Comparison of ENCODE assay signal across 11 mouse cellular contexts in genomic region chr2:113427886-113428625, GRCm38 (mm10).
DNase-seq lines count a peak whose midpoint lies in the region; ATAC-seq and TF ChIP-seq lines count a peak whose summit lies in the region.
"Had no signal": no experiment of that assay in that cellular context is flagged by ENCODE, and none has a peak within 500 bp of the region (broad histone marks: within the 10 kb centered on the region; RNA-seq: fewer than 3 reads in every experiment).

No protein-coding gene starts in this region.

- H3K4me3 ChIP-seq in forebrain, embryonic 16.5 days (replicated peaks; ENCODE audit: low read length) = no peak overlapping the region
- H3K4me3 ChIP-seq in lung, embryonic 15.5 days = no peak overlapping the region
- no peak overlapping the region for H3K4me3 ChIP-seq in layer of hippocampus, adult 2 months
- H3K4me3 ChIP-seq: megakaryocyte, embryonic 14.5 days had no signal

- no peak overlapping the region for H3K4me2 ChIP-seq in forebrain, embryonic 16.5 days (ENCODE audit: low read length)
- no peak overlapping the region for H3K4me2 ChIP-seq in lung, embryonic 15.5 days

- no peaks in the 10 kb centered on the region for H3K36me3 ChIP-seq in forebrain, embryonic 16.5 days (ENCODE audit: control insufficient read depth, insufficient read depth)
- no peaks in the 10 kb centered on the region for H3K36me3 ChIP-seq in lung, embryonic 15.5 days

- TF ChIP-seq POLR2A in brain, embryonic 14.5 days (IDR thresholded peaks at IDR 0.05; ENCODE audit: borderline replicate concordance, extremely low read depth, insufficient read depth, insufficient read length, poor library complexity, severe bottlenecking) = no peak

- 0 out of 2 replicates have a peak, but pooled peaks cover 5% of the 10 kb centered on the region for H3K4me1 ChIP-seq in forebrain, embryonic 16.5 days (replicated peaks; ENCODE audit: control insufficient read depth, insufficient read depth, low read length)
- H3K4me1 ChIP-seq in lung, embryonic 15.5 days = no peaks in the 10 kb centered on the region
- H3K4me1 ChIP-seq: megakaryocyte, embryonic 14.5 days had no signal

- no peaks in the 10 kb centered on the region for H3K9me3 ChIP-seq in forebrain, embryonic 16.5 days (ENCODE audit: control insufficient read depth, low read length)
- no peaks in the 10 kb centered on the region for H3K9me3 ChIP-seq in lung, embryonic 15.5 days
- H3K9me3 ChIP-seq: megakaryocyte, embryonic 14.5 days had no signal

- intact Hi-C loops in left cerebral cortex, postnatal 14 days (cut with DNase I) = no loop called here

- no peak overlapping the region for H3K27ac ChIP-seq in forebrain, embryonic 16.5 days (ENCODE audit: low read length)
- peak overlapping the region; percentile 17; the same call in 1 of the 2 replicates for H3K27ac ChIP-seq in lung, embryonic 15.5 days
- H3K27ac ChIP-seq in layer of hippocampus, adult 2 months = no peak overlapping the region

- whole genome bisulfite sequencing in forebrain, embryonic 16.5 days = 23% methylated on average over 4 of the region's 4 CpGs
- WGBS in lung, embryonic 15.5 days = 16% methylated on average over 4 of the region's 4 CpGs

- H3K27me3 ChIP-seq in forebrain, embryonic 16.5 days (replicated peaks; ENCODE audit: control insufficient read depth, insufficient read depth, low read length) = no peaks in the 10 kb centered on the region
- H3K27me3 ChIP-seq in lung, embryonic 15.5 days = no peaks in the 10 kb centered on the region
- H3K27me3 ChIP-seq: megakaryocyte, embryonic 14.5 days had no signal

- ATAC-seq in forebrain, embryonic 16.5 days = 0 out of 2 replicates have a peak, but pooled peaks have one; percentile 30
- ATAC-seq in lung, embryonic 15.5 days (ENCODE audit: borderline replicate concordance, extremely low read depth, low FRiP score, low TSS enrichment) = peak; percentile 70

- no peak overlapping the region for H3K9ac ChIP-seq in forebrain, embryonic 16.5 days (replicated peaks; ENCODE audit: low read depth, low read length)
- H3K9ac ChIP-seq in lung, embryonic 15.5 days = no peak overlapping the region

- peak; percentile 80 for DNase-seq in brain, embryonic 14.5 days (ENCODE audit: low read depth)
- peak; percentile 65 for DNase-seq in embryo, embryonic 11 days
- no peak for DNase-seq in layer of hippocampus, adult 2 months (ENCODE audit: low spot score in 2 of 2)
- no peak for DNase-seq in MN1 (ENCODE audit: low spot score)
- no peak for DNase-seq in left cerebral cortex, postnatal 14 days (ENCODE audit: low spot score in 2 of 2)
- DNase-seq in spleen, postnatal 14 days (ENCODE audit: low spot score in 2 of 2) = no peak
- DNase-seq: adrenal gland, adult 8-10 months; cerebellum, postnatal 10 days had no signal

- no peak for TF ChIP-seq CTCF in brain, embryonic 14.5 days (IDR thresholded peaks at IDR 0.05; ENCODE audit: borderline replicate concordance, extremely low read depth, insufficient read depth, insufficient read length)
- TF ChIP-seq CTCF in layer of hippocampus, adult 2 months (conservative IDR thresholded peaks at IDR 0.05) = no peak

Comparison
In these comparisons a context has a peak if more than half of its experiments do, and no peak if none do; other contexts are left out.
1. DNase-seq: peak in brain, embryonic 14.5 days (single experiment) and embryo, embryonic 11 days (single experiment); none in layer of hippocampus, adult 2 months (0 of 2), MN1 (single experiment), left cerebral cortex, postnatal 14 days (0 of 2) and spleen, postnatal 14 days (0 of 2).